Mouse (Mus musculus): ENCODE measurements around the gene Gas2. TPM values are rescaled to one million over a fixed set of nuclear protein-coding genes. Genes with fewer than 3 reads are reported as not detected.
A peak's percentile ranks its signal among the peaks of the same experiment; 100 is the strongest.

The Gas2 gene
- polyA plus RNA-seq, 1 experiment = 8.5 TPM

- no peaks in the 10 kb centered on the region for H3K79me2 ChIP-seq (ENCODE audit: control insufficient read depth, insufficient read depth)
- peak overlapping the region; percentile 47 for H3K4me2 ChIP-seq (ENCODE audit: low read depth)
- TF ChIP-seq MYOG (IDR thresholded peaks at IDR 0.05; ENCODE audit: control insufficient read depth in 1 of 3, insufficient read depth in 1 of 3, insufficient read length in 2 of 3, low read depth in 2 of 3) (peak in 1 of 3 experiments; percentile 8), REST (IDR thresholded peaks at IDR 0.05; ENCODE audit: insufficient read depth, insufficient read length) (no peak), MYOD1 (IDR thresholded peaks at IDR 0.05; ENCODE audit: control insufficient read depth in 1 of 3, insufficient read length in 2 of 3, low read depth in 2 of 3) (peak in 2 of 3 experiments; percentile 77 to 84)
- H3K4me3 ChIP-seq = no peak overlapping the region
- no peak overlapping the region for H3ac ChIP-seq (ENCODE audit: control insufficient read depth, insufficient read length)
- no peaks in the 10 kb centered on the region for H3K27me3 ChIP-seq (ENCODE audit: control insufficient read depth, insufficient read depth, insufficient read length)
- H3K36me3 ChIP-seq (ENCODE audit: control insufficient read depth, insufficient read depth) = no peaks in the 10 kb centered on the region
Observed at GRCm38 (mm10) chr7:51818251-51818974, 43.4 kb upstream of the Gas2 start.

DNA sequence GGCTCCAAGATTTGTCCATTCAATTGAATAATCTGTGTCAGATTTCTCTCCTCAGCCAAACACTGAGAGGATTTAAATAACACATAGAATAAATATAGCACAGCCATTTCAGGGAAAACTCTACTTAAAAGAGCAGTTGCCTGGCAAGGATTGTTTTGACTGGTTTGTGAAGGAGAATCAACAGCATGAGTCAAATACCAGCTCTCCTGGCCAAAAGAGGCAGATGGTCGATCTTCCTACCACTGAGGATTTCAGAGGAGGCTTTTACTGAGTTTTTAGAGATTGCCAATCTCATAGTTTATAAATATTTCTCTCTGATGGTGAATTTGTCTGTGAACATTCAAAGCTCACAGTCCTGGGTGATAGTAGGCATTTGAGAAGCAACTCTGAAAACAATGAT lies 41.9 kb upstream of the Gas2 start:
- Histone ChIP-seq H3K4me3 (no peak overlapping the region), H3K79me2 (ENCODE audit: control insufficient read depth, insufficient read depth) (no peaks in the 10 kb centered on the region), H3K27me3 (ENCODE audit: control insufficient read depth, insufficient read depth, insufficient read length) (no peaks in the 10 kb centered on the region), H3K4me2 (ENCODE audit: low read depth) (no peak overlapping the region), H3ac (ENCODE audit: control insufficient read depth, insufficient read length) (no peak overlapping the region), H3K36me3 (ENCODE audit: control insufficient read depth, insufficient read depth) (no peaks in the 10 kb centered on the region)
- TF ChIP-seq MYOD1 (IDR thresholded peaks at IDR 0.05; ENCODE audit: control insufficient read depth in 1 of 3, insufficient read length in 2 of 3, low read depth in 2 of 3) = no peak
- TF ChIP-seq TCF12 (IDR thresholded peaks at IDR 0.05; ENCODE audit: insufficient read depth, poor library complexity, severe bottlenecking) = no peak
- no peak for TF ChIP-seq MYOG (IDR thresholded peaks at IDR 0.05; ENCODE audit: control insufficient read depth in 1 of 3, insufficient read depth in 1 of 3, insufficient read length in 2 of 3, low read depth in 2 of 3)
- no peak for TF ChIP-seq POLR2AphosphoS2 (IDR thresholded peaks at IDR 0.05; ENCODE audit: insufficient read length, low read depth)
- TF ChIP-seq REST (IDR thresholded peaks at IDR 0.05; ENCODE audit: insufficient read depth, insufficient read length) = no peak
- TF ChIP-seq MAX (IDR thresholded peaks at IDR 0.05; ENCODE audit: low read depth) = no peak
- TF ChIP-seq CEBPB (IDR thresholded peaks at IDR 0.05; ENCODE audit: insufficient read depth, poor library complexity, severe bottlenecking) = no peak
- TF ChIP-seq TCF3 (IDR thresholded peaks at IDR 0.05; ENCODE audit: insufficient read length, low read depth) = no peak
- no peak for TF ChIP-seq E2F4 (IDR thresholded peaks at IDR 0.05; ENCODE audit: insufficient read depth)
- TF ChIP-seq USF1 (IDR thresholded peaks at IDR 0.05; ENCODE audit: low read depth) = no peak
- TF ChIP-seq SRF (IDR thresholded peaks at IDR 0.05; ENCODE audit: control insufficient read depth, insufficient read length, low read depth) = no peak
- TF ChIP-seq POLR2A (IDR thresholded peaks at IDR 0.05; ENCODE audit: insufficient read length, low read depth) = no peak

- Histone ChIP-seq H3K4me3 (no peak overlapping the region), H3K4me2 (ENCODE audit: low read depth) (no peak overlapping the region), H3K27me3 (ENCODE audit: control insufficient read depth, insufficient read depth, insufficient read length) (no peaks in the 10 kb centered on the region), H3ac (ENCODE audit: control insufficient read depth, insufficient read length) (no peak overlapping the region), H3K79me2 (ENCODE audit: control insufficient read depth, insufficient read depth) (no peaks in the 10 kb centered on the region), H3K36me3 (ENCODE audit: control insufficient read depth, insufficient read depth) (no peaks in the 10 kb centered on the region)
- TF ChIP-seq TCF3 (IDR thresholded peaks at IDR 0.05; ENCODE audit: insufficient read length, low read depth) (no peak), E2F4 (IDR thresholded peaks at IDR 0.05; ENCODE audit: insufficient read depth) (no peak), MYOG (IDR thresholded peaks at IDR 0.05; ENCODE audit: control insufficient read depth in 1 of 3, insufficient read depth in 1 of 3, insufficient read length in 2 of 3, low read depth in 2 of 3) (no peak), MAX (IDR thresholded peaks at IDR 0.05; ENCODE audit: low read depth) (no peak), REST (IDR thresholded peaks at IDR 0.05; ENCODE audit: insufficient read depth, insufficient read length) (no peak), SRF (IDR thresholded peaks at IDR 0.05; ENCODE audit: control insufficient read depth, insufficient read length, low read depth) (no peak), CEBPB (IDR thresholded peaks at IDR 0.05; ENCODE audit: insufficient read depth, poor library complexity, severe bottlenecking) (no peak), USF1 (IDR thresholded peaks at IDR 0.05; ENCODE audit: low read depth) (no peak), MYOD1 (IDR thresholded peaks at IDR 0.05; ENCODE audit: control insufficient read depth in 1 of 3, insufficient read length in 2 of 3, low read depth in 2 of 3) (no peak), POLR2AphosphoS2 (IDR thresholded peaks at IDR 0.05; ENCODE audit: insufficient read length, low read depth) (no peak), POLR2A (IDR thresholded peaks at IDR 0.05; ENCODE audit: insufficient read length, low read depth) (no peak), TCF12 (IDR thresholded peaks at IDR 0.05; ENCODE audit: insufficient read depth, poor library complexity, severe bottlenecking) (no peak)
Observed at GRCm38 (mm10) chr7:51821467-51821866, 40.3 kb upstream of the Gas2 start.

DNA sequence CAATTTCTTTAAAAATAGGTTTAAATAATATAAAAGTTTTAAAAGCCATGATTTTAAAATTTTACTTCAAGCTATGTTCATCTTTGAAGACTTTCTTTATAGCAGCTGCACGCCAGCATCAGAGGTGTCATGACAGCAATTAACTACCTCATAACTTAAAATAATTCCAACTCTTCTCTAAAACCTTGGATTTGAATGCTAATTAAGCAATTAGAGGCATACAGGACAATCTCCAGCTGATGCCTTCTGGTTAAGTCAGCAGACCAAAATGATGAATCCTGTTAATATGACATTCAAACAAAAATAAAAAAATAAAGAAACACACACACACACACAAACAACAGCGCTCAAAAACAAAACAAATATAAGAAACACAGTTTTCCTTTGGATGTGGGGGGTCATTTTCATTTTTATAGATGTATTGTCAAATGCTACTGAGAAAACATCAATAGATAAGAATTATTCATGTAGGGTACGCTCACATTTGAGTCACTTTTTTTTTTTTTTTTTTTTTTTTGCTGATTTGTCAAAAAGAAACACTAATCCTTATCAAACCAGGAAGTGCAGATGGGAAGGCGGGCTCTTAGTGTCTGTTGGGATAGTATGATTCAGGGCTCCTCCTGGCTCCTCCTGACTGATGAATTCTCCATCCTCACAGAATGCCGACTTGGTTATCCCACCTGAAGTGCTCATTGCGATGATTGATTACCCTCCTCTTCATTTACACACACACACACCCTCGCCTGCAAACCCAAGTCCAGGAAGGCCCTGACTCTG lies 38.1 kb upstream of the Gas2 start:
- Histone ChIP-seq H3ac (ENCODE audit: control insufficient read depth, insufficient read length) (no peak overlapping the region), H3K4me2 (ENCODE audit: low read depth) (no peak overlapping the region), H3K79me2 (ENCODE audit: control insufficient read depth, insufficient read depth) (no peaks in the 10 kb centered on the region), H3K4me3 (no peak overlapping the region), H3K27me3 (ENCODE audit: control insufficient read depth, insufficient read depth, insufficient read length) (no peaks in the 10 kb centered on the region), H3K36me3 (ENCODE audit: control insufficient read depth, insufficient read depth) (no peaks in the 10 kb centered on the region)
- no peak for TF ChIP-seq POLR2A (IDR thresholded peaks at IDR 0.05; ENCODE audit: insufficient read length, low read depth)
- no peak for TF ChIP-seq MAX (IDR thresholded peaks at IDR 0.05; ENCODE audit: low read depth)
- TF ChIP-seq USF1 (IDR thresholded peaks at IDR 0.05; ENCODE audit: low read depth) = no peak
- no peak for TF ChIP-seq CEBPB (IDR thresholded peaks at IDR 0.05; ENCODE audit: insufficient read depth, poor library complexity, severe bottlenecking)
- TF ChIP-seq MYOG (IDR thresholded peaks at IDR 0.05; ENCODE audit: control insufficient read depth in 1 of 3, insufficient read depth in 1 of 3, insufficient read length in 2 of 3, low read depth in 2 of 3) = no peak
- no peak for TF ChIP-seq TCF12 (IDR thresholded peaks at IDR 0.05; ENCODE audit: insufficient read depth, poor library complexity, severe bottlenecking)
- no peak for TF ChIP-seq TCF3 (IDR thresholded peaks at IDR 0.05; ENCODE audit: insufficient read length, low read depth)
- no peak for TF ChIP-seq MYOD1 (IDR thresholded peaks at IDR 0.05; ENCODE audit: control insufficient read depth in 1 of 3, insufficient read length in 2 of 3, low read depth in 2 of 3)
